Mouse (Mus musculus): ENCODE data around the gene Hoxa11. TPM values are rescaled to one million over a fixed set of nuclear protein-coding genes. Genes with fewer than 3 reads are reported as not detected.

Hoxa11 gene
- polyA plus RNA-seq, 1 experiment from 2014 or later = 2.0 TPM

- Histone ChIP-seq H3K9ac (ENCODE audit: low read length) (peak overlapping the region; percentile 63), H3K27ac (ENCODE audit: low read depth) (peak overlapping the region; percentile 52), H3K4me3 (ENCODE audit: low read depth, low read length) (peak overlapping the region; percentile 32), H3K4me1 (replicated peaks; ENCODE audit: control insufficient read depth, insufficient read depth, low read length) (no peaks in the 10 kb centered on the region), H3K36me3 (ENCODE audit: control insufficient read depth, insufficient read depth, low read length) (no peaks in the 10 kb centered on the region), H3K27me3 (replicated peaks; ENCODE audit: control insufficient read depth, insufficient read depth, low read length) (peaks cover 99% of the 10 kb centered on the region), H3K9me3 (ENCODE audit: control insufficient read depth, low read length) (no peaks in the 10 kb centered on the region), H3K4me2 (ENCODE audit: low read length) (peak overlapping the region; percentile 32)
- ATAC-seq (replicated peaks; ENCODE audit: low FRiP score, low TSS enrichment, low read depth) (no peak), DNase-seq (ENCODE audit: low spot score) (no peak)
- WGBS = 1% methylated on average over 70 of the region's 70 CpGs
These were observed 11.8 kb downstream of the Hoxa11 start for GRCm38 (mm10) chr6:52233546-52234427.

- ATAC-seq (replicated peaks; ENCODE audit: low FRiP score, low TSS enrichment, low read depth) (no peak), DNase-seq (ENCODE audit: low spot score) (peak; percentile 77)
- Histone ChIP-seq H3K4me2 (ENCODE audit: low read length) (peak overlapping the region; percentile 32), H3K9me3 (ENCODE audit: control insufficient read depth, low read length) (no peaks in the 10 kb centered on the region), H3K27ac (ENCODE audit: low read depth) (peak overlapping the region; percentile 52; the same call in 1 of the 2 replicates), H3K9ac (ENCODE audit: low read length) (peak overlapping the region; percentile 63), H3K36me3 (ENCODE audit: control insufficient read depth, insufficient read depth, low read length) (no peaks in the 10 kb centered on the region), H3K27me3 (replicated peaks; ENCODE audit: control insufficient read depth, insufficient read depth, low read length) (peaks cover 98% of the 10 kb centered on the region), H3K4me1 (replicated peaks; ENCODE audit: control insufficient read depth, insufficient read depth, low read length) (no peaks in the 10 kb centered on the region), H3K4me3 (ENCODE audit: low read depth, low read length) (peak overlapping the region; percentile 32)
- WGBS = 1% methylated on average over 23 of the region's 23 CpGs
These were observed 12.5 kb downstream of the Hoxa11 start for GRCm38 (mm10) chr6:52232984-52233545.

- H3K9ac ChIP-seq (ENCODE audit: low read length) = peak overlapping the region; percentile 63
- peaks cover 98% of the 10 kb centered on the region for H3K27me3 ChIP-seq (replicated peaks; ENCODE audit: control insufficient read depth, insufficient read depth, low read length)
- DNase-seq (ENCODE audit: low spot score) (no peak), ATAC-seq (replicated peaks; ENCODE audit: low FRiP score, low TSS enrichment, low read depth) (no peak)
- under 1% methylated on average over 18 of the region's 18 CpGs for WGBS
- H3K9me3 ChIP-seq (ENCODE audit: control insufficient read depth, low read length) = no peaks in the 10 kb centered on the region
- H3K4me1 ChIP-seq (replicated peaks; ENCODE audit: control insufficient read depth, insufficient read depth, low read length) = no peaks in the 10 kb centered on the region
- H3K27ac ChIP-seq (ENCODE audit: low read depth) = peak overlapping the region; percentile 52; the same call in 1 of the 2 replicates
- peak overlapping the region; percentile 32 for H3K4me3 ChIP-seq (ENCODE audit: low read depth, low read length)
- H3K4me2 ChIP-seq (ENCODE audit: low read length) = peak overlapping the region; percentile 32
- H3K36me3 ChIP-seq (ENCODE audit: control insufficient read depth, insufficient read depth, low read length) = no peaks in the 10 kb centered on the region
These were observed 13.0 kb downstream of the Hoxa11 start for GRCm38 (mm10) chr6:52232568-52232965.

GRCm38 (mm10) chr6:52231885-52232567 lies 13.6 kb downstream of the Hoxa11 start:
- peak overlapping the region; percentile 63 for H3K9ac ChIP-seq (ENCODE audit: low read length)
- H3K4me3 ChIP-seq (ENCODE audit: low read depth, low read length) = peak overlapping the region; percentile 32
- ATAC-seq (replicated peaks; ENCODE audit: low FRiP score, low TSS enrichment, low read depth) = no peak

GRCm38 (mm10) chr6:52230516-52231165 lies 15.0 kb downstream of the Hoxa11 start, which contains the start of gene Hoxa9:
TSS of gene Hoxa9 (minus strand) at chr6:52231089.
- Histone ChIP-seq H3K27me3 (replicated peaks; ENCODE audit: control insufficient read depth, insufficient read depth, low read length) (peaks cover 98% of the 10 kb centered on the region), H3K27ac (ENCODE audit: low read depth) (peak within 1 kb of the TSS; percentile 69), H3K36me3 (ENCODE audit: control insufficient read depth, insufficient read depth, low read length) (no peaks in the 10 kb centered on the region), H3K4me1 (replicated peaks; ENCODE audit: control insufficient read depth, insufficient read depth, low read length) (no peaks in the 10 kb centered on the region), H3K9ac (ENCODE audit: low read length) (peak within 1 kb of the TSS; percentile 63), H3K4me2 (ENCODE audit: low read length) (peak within 1 kb of the TSS; percentile 39), H3K4me3 (ENCODE audit: low read depth, low read length) (peak within 1 kb of the TSS; percentile 32), H3K9me3 (ENCODE audit: control insufficient read depth, low read length) (no peaks in the 10 kb centered on the region)
- ATAC-seq (replicated peaks; ENCODE audit: low FRiP score, low TSS enrichment, low read depth) (0 out of 2 replicates have a peak, but pooled peaks have one; percentile 30), DNase-seq (ENCODE audit: low spot score) (peak; percentile 82)
- 2% methylated on average over 26 of the region's 36 CpGs for WGBS

More at GRCm38 (mm10) chr6:52231885-52232567, 13.6 kb downstream of the Hoxa11 start:
- Histone ChIP-seq H3K4me1 (replicated peaks; ENCODE audit: control insufficient read depth, insufficient read depth, low read length) (no peaks in the 10 kb centered on the region), H3K36me3 (ENCODE audit: control insufficient read depth, insufficient read depth, low read length) (no peaks in the 10 kb centered on the region), H3K4me2 (ENCODE audit: low read length) (peak overlapping the region; percentile 32), H3K9me3 (ENCODE audit: control insufficient read depth, low read length) (no peaks in the 10 kb centered on the region), H3K27me3 (replicated peaks; ENCODE audit: control insufficient read depth, insufficient read depth, low read length) (peaks cover 98% of the 10 kb centered on the region), H3K27ac (ENCODE audit: low read depth) (peak overlapping the region; percentile 52; the same call in 1 of the 2 replicates)
- 3% methylated on average over 18 of the region's 18 CpGs for WGBS
- DNase-seq (ENCODE audit: low spot score) = peak; percentile 77

GRCm38 (mm10) chr6:52229558-52230416 lies 15.8 kb downstream of the Hoxa11 start:
- H3K27ac ChIP-seq (ENCODE audit: low read depth) = peak overlapping the region; percentile 69

GRCm38 (mm10) chr6:52228475-52229465 lies 16.8 kb downstream of the Hoxa11 start:
- Histone ChIP-seq H3K4me3 (ENCODE audit: low read depth, low read length) (peak overlapping the region; percentile 27), H3K4me1 (replicated peaks; ENCODE audit: control insufficient read depth, insufficient read depth, low read length) (no peaks in the 10 kb centered on the region), H3K36me3 (ENCODE audit: control insufficient read depth, insufficient read depth, low read length) (no peaks in the 10 kb centered on the region), H3K27me3 (replicated peaks; ENCODE audit: control insufficient read depth, insufficient read depth, low read length) (peaks cover 98% of the 10 kb centered on the region), H3K27ac (ENCODE audit: low read depth) (peak overlapping the region; percentile 69), H3K4me2 (ENCODE audit: low read length) (peak overlapping the region; percentile 39), H3K9ac (ENCODE audit: low read length) (peak overlapping the region; percentile 59), H3K9me3 (ENCODE audit: control insufficient read depth, low read length) (no peaks in the 10 kb centered on the region)
- ATAC-seq (replicated peaks; ENCODE audit: low FRiP score, low TSS enrichment, low read depth) (no peak), DNase-seq (ENCODE audit: low spot score) (peak; percentile 79)
- 3% methylated on average over 38 of the region's 38 CpGs for WGBS

More at GRCm38 (mm10) chr6:52229558-52230416, 15.8 kb downstream of the Hoxa11 start:
- peak overlapping the region; percentile 27 for H3K4me3 ChIP-seq (ENCODE audit: low read depth, low read length)
- DNase-seq (ENCODE audit: low spot score) (peak; percentile 77), ATAC-seq (replicated peaks; ENCODE audit: low FRiP score, low TSS enrichment, low read depth) (no peak)
- peaks cover 98% of the 10 kb centered on the region for H3K27me3 ChIP-seq (replicated peaks; ENCODE audit: control insufficient read depth, insufficient read depth, low read length)
- no peaks in the 10 kb centered on the region for H3K9me3 ChIP-seq (ENCODE audit: control insufficient read depth, low read length)
- H3K36me3 ChIP-seq (ENCODE audit: control insufficient read depth, insufficient read depth, low read length) = no peaks in the 10 kb centered on the region
- H3K4me1 ChIP-seq (replicated peaks; ENCODE audit: control insufficient read depth, insufficient read depth, low read length) = no peaks in the 10 kb centered on the region
- peak overlapping the region; percentile 39 for H3K4me2 ChIP-seq (ENCODE audit: low read length)
- peak overlapping the region; percentile 59 for H3K9ac ChIP-seq (ENCODE audit: low read length)
- 2% methylated on average over 43 of the region's 44 CpGs for WGBS
